Mouse (Mus musculus): Measurements from ENCODE around the gene Ajm1. TPM values are rescaled to one million over a fixed set of nuclear protein-coding genes. Genes with fewer than 3 reads are reported as not detected.
A peak's percentile ranks its signal among the peaks of the same experiment; 100 is the strongest.
"Not testable (repeated sequence)": the region's sequence is repeated elsewhere in the genome, so short reads cannot be mapped to it uniquely, and the experiment has no call there.

Ajm1 gene
- polyA plus RNA-seq, 1 experiment from 2014 or later: 0.09 TPM

DNA sequence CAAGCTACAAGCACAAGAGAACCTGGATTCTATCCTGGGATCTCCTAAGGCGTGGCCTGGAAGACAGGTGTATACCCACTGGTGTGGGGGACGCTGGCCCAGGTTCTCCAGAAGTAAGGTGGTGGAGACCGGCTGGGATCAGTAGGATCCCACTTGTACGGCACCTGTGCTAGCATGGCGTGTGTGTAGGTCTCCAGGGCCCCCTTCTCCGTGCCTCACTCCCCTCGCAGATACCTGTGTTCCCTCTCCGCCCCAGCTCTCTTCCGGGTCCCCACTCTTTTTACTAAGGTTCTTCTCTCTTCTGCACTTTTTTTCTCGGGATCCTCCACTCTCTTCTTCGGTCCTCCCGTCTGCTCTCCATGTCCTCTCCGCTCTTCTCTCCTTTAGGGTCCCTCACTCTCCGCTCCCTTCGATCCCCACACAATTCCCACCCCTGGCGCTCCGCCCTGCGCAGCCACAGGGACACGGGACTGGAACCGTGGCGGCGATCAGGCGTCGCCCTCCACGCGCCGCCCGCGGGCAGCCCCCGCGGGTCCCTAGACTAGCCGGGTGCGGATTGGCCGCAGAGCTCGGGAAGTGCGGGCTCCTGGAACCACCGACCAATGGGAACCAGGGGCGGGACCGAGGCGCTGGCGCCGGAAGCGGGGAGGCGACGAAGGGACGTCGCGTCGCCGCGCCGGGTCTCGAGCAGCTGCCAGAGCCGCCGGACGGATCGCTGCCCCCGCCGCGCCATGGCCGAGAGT lies 24.2 kb downstream of the Ajm1 start, which contains the start of gene Edf1:
Gene Edf1, plus strand, starts transcription at position 627 of the 743 bp plus-strand sequence.
- H3K36me3 ChIP-seq: peaks cover 22% of the 10 kb centered on the region
- peak; percentile 98 for ATAC-seq (ENCODE audit: borderline replicate concordance, extremely low read depth, low FRiP score, low TSS enrichment)
- WGBS: under 1% methylated on average over 61 of the region's 61 CpGs
- H3K9me3 ChIP-seq: no peaks in the 10 kb centered on the region
- peak within 1 kb of the TSS; percentile 99 for H3K4me3 ChIP-seq
- H3K9ac ChIP-seq: peak within 1 kb of the TSS; percentile 95
- peaks cover 21% of the 10 kb centered on the region for H3K4me1 ChIP-seq
- H3K4me2 ChIP-seq: peak within 1 kb of the TSS; percentile 91
- H3K27ac ChIP-seq: peak within 1 kb of the TSS; percentile 81
- H3K27me3 ChIP-seq: no peaks in the 10 kb centered on the region

- WGBS: 50% methylated on average over 1 of the region's 1 CpGs
- no peak overlapping the region for H3K4me3 ChIP-seq
- no peak for ATAC-seq (ENCODE audit: borderline replicate concordance, extremely low read depth, low FRiP score, low TSS enrichment)
- no peaks in the 10 kb centered on the region for H3K9me3 ChIP-seq
- no peak overlapping the region for H3K27ac ChIP-seq
- H3K4me1 ChIP-seq: peaks cover 21% of the 10 kb centered on the region
- peaks cover 11% of the 10 kb centered on the region for H3K36me3 ChIP-seq
- H3K9ac ChIP-seq: no peak overlapping the region
- H3K27me3 ChIP-seq: no peaks in the 10 kb centered on the region
- no peak overlapping the region for H3K4me2 ChIP-seq
Observed at GRCm38 (mm10) chr2:25556296-25556695, 25.3 kb downstream of the Ajm1 start.

DNA sequence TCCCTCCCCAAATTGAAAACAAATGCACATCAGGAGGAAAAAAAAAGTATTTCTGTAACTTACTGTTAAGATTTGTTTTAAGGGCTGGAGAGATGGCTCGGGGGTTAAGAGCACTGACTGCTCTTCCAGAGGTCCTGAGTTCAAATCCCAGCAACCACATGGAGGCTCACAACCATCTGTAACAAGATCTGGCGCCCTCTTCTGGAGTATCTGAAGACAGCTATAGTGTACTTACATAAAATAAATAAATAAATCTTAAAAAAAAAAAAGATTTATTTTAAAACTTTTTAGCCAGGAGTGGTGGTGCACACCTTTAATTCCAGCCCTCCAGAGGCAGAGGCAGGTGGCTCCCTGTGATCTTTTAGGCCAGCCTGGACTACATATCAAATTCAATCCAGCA lies 26.1 kb downstream of the Ajm1 start:
- H3K9ac ChIP-seq; ATAC-seq (ENCODE audit: borderline replicate concordance, extremely low read depth, low FRiP score, low TSS enrichment); H3K4me2 ChIP-seq; H3K9me3 ChIP-seq; H3K36me3 ChIP-seq; H3K27me3 ChIP-seq; H3K4me3 ChIP-seq; H3K27ac ChIP-seq: not testable (repeated sequence)
- 53% methylated on average over 2 of the region's 2 CpGs for WGBS
- H3K4me1 ChIP-seq: peaks cover 21% of the 10 kb centered on the region

GRCm38 (mm10) chr2:25553171-25553786 lies 28.3 kb downstream of the Ajm1 start:
- 87% methylated on average over 4 of the region's 4 CpGs for WGBS
- H3K9me3 ChIP-seq; H3K4me2 ChIP-seq; H3K27ac ChIP-seq; ATAC-seq (ENCODE audit: borderline replicate concordance, extremely low read depth, low FRiP score, low TSS enrichment); H3K4me3 ChIP-seq; H3K9ac ChIP-seq; H3K36me3 ChIP-seq; H3K27me3 ChIP-seq: not testable (repeated sequence)
- H3K4me1 ChIP-seq: peaks cover 10% of the 10 kb centered on the region

GRCm38 (mm10) chr2:25551186-25551585 lies 30.4 kb downstream of the Ajm1 start:
- H3K9me3 ChIP-seq: no peaks in the 10 kb centered on the region
- peaks cover 4% of the 10 kb centered on the region; the same call in 1 of the 2 replicates for H3K4me1 ChIP-seq
- H3K27me3 ChIP-seq: no peaks in the 10 kb centered on the region
- no peak overlapping the region for H3K4me2 ChIP-seq
- 30% methylated on average over 5 of the region's 5 CpGs for WGBS
- H3K36me3 ChIP-seq: no peaks in the 10 kb centered on the region
- H3K27ac ChIP-seq: no peak overlapping the region
- no peak overlapping the region for H3K9ac ChIP-seq
- ATAC-seq (ENCODE audit: borderline replicate concordance, extremely low read depth, low FRiP score, low TSS enrichment): no peak
- H3K4me3 ChIP-seq: no peak overlapping the region

GRCm38 (mm10) chr2:25549021-25549991 lies 32.3 kb downstream of the Ajm1 start:
- no peak overlapping the region for H3K4me3 ChIP-seq
- H3K4me2 ChIP-seq: no peak overlapping the region
- peaks cover 16% of the 10 kb centered on the region for H3K4me1 ChIP-seq
- H3K27ac ChIP-seq: no peak overlapping the region
- WGBS: 64% methylated on average over 9 of the region's 9 CpGs
- no peak for ATAC-seq (ENCODE audit: borderline replicate concordance, extremely low read depth, low FRiP score, low TSS enrichment)
- no peaks in the 10 kb centered on the region for H3K9me3 ChIP-seq
- no peak overlapping the region for H3K9ac ChIP-seq
- no peaks in the 10 kb centered on the region for H3K36me3 ChIP-seq
- no peaks in the 10 kb centered on the region for H3K27me3 ChIP-seq

DNA sequence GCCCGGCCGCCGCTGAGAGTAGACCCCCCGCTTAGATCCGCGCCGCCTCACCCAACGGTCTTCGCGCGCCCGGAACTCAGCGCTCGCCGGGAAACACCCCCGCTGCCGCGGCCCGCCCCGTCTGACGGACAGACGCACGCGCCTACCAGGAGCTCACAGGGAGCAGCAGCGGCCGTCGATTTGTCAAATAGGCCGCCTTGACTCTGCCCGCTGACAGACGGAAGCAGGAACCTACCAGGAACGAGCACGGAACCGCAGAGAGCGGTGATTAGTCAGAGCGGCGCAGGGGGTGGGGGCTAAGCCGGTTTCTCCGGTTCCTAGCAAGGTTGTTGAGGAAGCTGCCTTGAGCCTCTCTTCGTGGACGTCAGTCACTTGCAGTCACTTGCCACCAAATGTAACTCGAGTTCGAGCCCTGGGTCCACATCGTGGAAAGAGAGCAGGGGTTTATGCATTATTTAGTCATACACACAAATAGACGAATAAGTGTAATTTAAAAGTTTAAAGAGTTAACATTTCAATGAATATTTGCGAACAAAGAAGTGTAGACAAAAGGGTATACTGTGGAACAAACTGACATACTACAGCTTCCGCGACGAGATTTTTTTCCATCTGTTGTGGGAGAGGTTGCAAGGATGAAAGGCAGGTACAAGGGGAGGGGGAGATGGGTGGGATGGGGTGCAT lies 34.6 kb downstream of the Ajm1 start, which contains the start of gene Traf2:
Gene Traf2, minus strand, starts transcription at position 130 of the 681 bp plus-strand sequence.
- Histone ChIP-seq H3K27me3 (no peaks in the 10 kb centered on the region), H3K9me3 (no peaks in the 10 kb centered on the region), H3K4me2 (peak within 1 kb of the TSS; percentile 61), H3K36me3 (no peaks in the 10 kb centered on the region), H3K4me1 (peaks cover 16% of the 10 kb centered on the region), H3K9ac (peak within 1 kb of the TSS; percentile 65), H3K27ac (peak within 1 kb of the TSS; percentile 83), H3K4me3 (peak within 1 kb of the TSS; percentile 69)
- peak; percentile 99 for ATAC-seq (ENCODE audit: borderline replicate concordance, extremely low read depth, low FRiP score, low TSS enrichment)
- WGBS: 2% methylated on average over 48 of the region's 48 CpGs

- 5% methylated on average over 38 of the region's 43 CpGs for WGBS
- H3K4me2 ChIP-seq: peak overlapping the region; percentile 61
- no peaks in the 10 kb centered on the region for H3K36me3 ChIP-seq
- H3K9me3 ChIP-seq: no peaks in the 10 kb centered on the region
- H3K27me3 ChIP-seq: no peaks in the 10 kb centered on the region
- peak overlapping the region; percentile 83 for H3K27ac ChIP-seq
- peak; percentile 82 for ATAC-seq (ENCODE audit: borderline replicate concordance, extremely low read depth, low FRiP score, low TSS enrichment)
- H3K9ac ChIP-seq: peak overlapping the region; percentile 65
- peak overlapping the region; percentile 69 for H3K4me3 ChIP-seq
- H3K4me1 ChIP-seq: peaks cover 16% of the 10 kb centered on the region
Observed at GRCm38 (mm10) chr2:25545996-25546810, 35.4 kb downstream of the Ajm1 start.

DNA sequence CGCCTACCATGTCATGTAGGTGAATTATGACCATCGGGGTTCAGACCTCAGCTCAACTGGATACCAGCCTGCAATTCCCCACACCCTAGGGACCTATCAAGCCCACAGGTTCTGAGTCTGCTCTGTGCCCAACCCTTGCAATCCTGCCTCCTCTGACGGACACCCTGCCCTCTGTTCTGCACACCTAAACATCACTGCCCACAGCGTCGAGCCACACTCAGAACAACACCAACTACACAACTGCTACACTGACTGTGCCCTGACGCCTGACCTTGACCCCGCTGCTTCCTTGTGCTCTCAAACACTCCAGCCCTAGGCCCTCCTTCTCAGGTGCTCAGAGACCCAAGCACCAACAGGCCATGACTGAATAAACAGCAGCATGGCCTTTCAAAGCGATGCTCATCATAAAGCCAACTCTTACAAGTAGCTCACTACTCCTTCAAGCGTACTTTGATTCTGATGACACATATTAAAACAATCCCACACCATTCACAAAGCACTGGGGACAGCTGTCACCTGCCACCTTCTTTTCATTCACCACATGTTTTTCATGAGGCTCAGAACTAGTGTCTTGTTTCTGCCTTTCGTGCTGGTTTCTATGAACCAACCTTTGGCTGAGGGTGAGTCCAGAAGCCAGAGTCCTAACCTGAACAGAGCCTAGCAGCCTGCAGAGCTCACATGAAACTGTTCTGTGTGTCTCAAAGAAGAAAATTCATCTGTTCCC lies 39.8 kb downstream of the Ajm1 start:
- Histone ChIP-seq H3K36me3 (peaks cover 16% of the 10 kb centered on the region), H3K4me2 (no peak overlapping the region), H3K4me1 (peaks cover 11% of the 10 kb centered on the region), H3K27ac (no peak overlapping the region), H3K9ac (no peak overlapping the region), H3K4me3 (no peak overlapping the region), H3K27me3 (no peaks in the 10 kb centered on the region), H3K9me3 (no peaks in the 10 kb centered on the region)
- no peak for ATAC-seq (ENCODE audit: borderline replicate concordance, extremely low read depth, low FRiP score, low TSS enrichment)
- WGBS: 64% methylated on average over 10 of the region's 10 CpGs

- H3K9me3 ChIP-seq: no peaks in the 10 kb centered on the region
- WGBS: 93% methylated on average over 4 of the region's 4 CpGs
- no peak overlapping the region for H3K27ac ChIP-seq
- H3K9ac ChIP-seq: no peak overlapping the region
- peaks cover 27% of the 10 kb centered on the region for H3K36me3 ChIP-seq
- no peak for ATAC-seq (ENCODE audit: borderline replicate concordance, extremely low read depth, low FRiP score, low TSS enrichment)
- H3K27me3 ChIP-seq: no peaks in the 10 kb centered on the region
- H3K4me1 ChIP-seq: peaks cover 5% of the 10 kb centered on the region; the same call in 1 of the 2 replicates
- H3K4me3 ChIP-seq: no peak overlapping the region
- no peak overlapping the region for H3K4me2 ChIP-seq
Observed at GRCm38 (mm10) chr2:25540541-25540948, 41.0 kb downstream of the Ajm1 start.

Data from lung, embryonic 15.5 days (tissue).